Mouse (Mus musculus) CH12.LX (cell line): ENCODE data around the gene Slamf1. TPM values are rescaled to one million over a fixed set of nuclear protein-coding genes. Genes with fewer than 3 reads are reported as not detected.

Experiments used
- DNase-seq: peaks from one replicate; pipeline ENCODE4 v3.0.0-alpha.2; 2013; ENCODE audit errors: extremely low read depth
- H3K27ac ChIP-seq: 2 replicates; pipeline ENCODE4 v1.5.1; 2012; ENCODE audit warnings: low read depth, mild to moderate bottlenecking, control low read depth, moderate library complexity; ENCODE audit not compliant: insufficient read depth
- H3K27me3 ChIP-seq: replicated peaks from 2 replicates; pipeline ENCODE3; 2012; ENCODE audit warnings: inconsistent platforms
- H3K36me3 ChIP-seq, 2 experiments: replicated peaks in 1 of 2; 2 replicates each; pipeline versions ENCODE3 to v1.6.1; 2012; ENCODE audit warnings: inconsistent platforms in 1 of 2, low read length in 1 of 2, mild to moderate bottlenecking in 1 of 2, mixed read lengths in 1 of 2, moderate library complexity in 1 of 2; ENCODE audit not compliant: control insufficient read depth in 1 of 2, insufficient read depth in 1 of 2
- H3K4me1 ChIP-seq, 2 experiments: 2 replicates each; pipeline ENCODE4 v1.6.1; 2012; ENCODE audit warnings: inconsistent platforms in 1 of 2, moderate library complexity in 1 of 2; ENCODE audit not compliant: insufficient read depth in 2 of 2, control insufficient read depth in 1 of 2
- H3K4me2 ChIP-seq: 2 replicates; pipeline ENCODE4 v1.6.1; 2012; ENCODE audit warnings: low read depth, mild to moderate bottlenecking, control low read depth; ENCODE audit not compliant: poor library complexity, insufficient read depth, severe bottlenecking
- H3K4me3 ChIP-seq, 3 experiments: fragments of 150-350 bp in 1 of 3; sonication (generic) in 1 of 3; replicated peaks in 1 of 3; 2 replicates each; pipeline versions ENCODE3 to v1.5.1; 2011 to 2012; ENCODE audit warnings: low read depth in 2 of 3, low read length in 2 of 3, mild to moderate bottlenecking in 2 of 3, moderate library complexity in 2 of 3, control low read depth in 1 of 3, improper control_type of control experiment in 1 of 3, inconsistent platforms in 1 of 3, mixed read lengths in 1 of 3; ENCODE audit not compliant: poor library complexity in 1 of 3
- H3K79me2 ChIP-seq: replicated peaks from 2 replicates; pipeline ENCODE4 v1.6.1; 2012; ENCODE audit warnings: mild to moderate bottlenecking, moderate library complexity; ENCODE audit not compliant: control insufficient read depth, poor library complexity, insufficient read depth, severe bottlenecking; ENCODE audit errors: extremely low read depth
- H3K9ac ChIP-seq: 2 replicates; pipeline ENCODE4 v1.6.1; 2012; ENCODE audit warnings: low read depth, mild to moderate bottlenecking, control low read depth, moderate library complexity; ENCODE audit not compliant: insufficient read depth
- H3K9me3 ChIP-seq: replicated peaks from 2 replicates; pipeline ENCODE3; 2012; ENCODE audit warnings: low read length, inconsistent platforms, mixed read lengths
- BHLHE40 ChIP-seq: IDR thresholded peaks from 2 replicates; pipeline ENCODE4 v1.6.1; 2011; ENCODE audit warnings: mild to moderate bottlenecking, low read depth, low read length, improper control_type of control experiment
- CHD1 ChIP-seq: IDR thresholded peaks from 2 replicates; pipeline ENCODE4 v1.6.1; 2012; ENCODE audit warnings: low read depth, low read length, improper control_type of control experiment, inconsistent platforms
- E2F4 ChIP-seq: IDR thresholded peaks from 2 replicates; pipeline ENCODE4 v1.6.1; 2011; ENCODE audit warnings: low read depth, low read length, improper control_type of control experiment; ENCODE audit not compliant: insufficient replicate concordance
- EP300 ChIP-seq: IDR thresholded peaks from 2 replicates; pipeline ENCODE4 v1.6.1; 2011; ENCODE audit warnings: low read length, improper control_type of control experiment
- ETS1 ChIP-seq: conservative IDR thresholded peaks from 2 replicates; pipeline ENCODE4 v1.6.1; 2012; ENCODE audit warnings: low read depth, mild to moderate bottlenecking, inconsistent platforms, low read length, improper control_type of control experiment, moderate library complexity
- JUND ChIP-seq: conservative IDR thresholded peaks from 2 replicates; pipeline ENCODE4 v1.6.1; 2011; ENCODE audit warnings: low read depth, low read length, improper control_type of control experiment
- MAZ ChIP-seq: IDR thresholded peaks from 2 replicates; pipeline ENCODE4 v1.6.1; 2012; ENCODE audit warnings: low read depth, mild to moderate bottlenecking, inconsistent platforms, low read length, improper control_type of control experiment, moderate library complexity
- NELFE ChIP-seq: IDR thresholded peaks from 2 replicates; pipeline ENCODE4 v1.6.1; 2011; ENCODE audit warnings: low read depth, low read length, improper control_type of control experiment
- NRF1 ChIP-seq: IDR thresholded peaks from 2 replicates; pipeline ENCODE4 v1.6.1; 2014; ENCODE audit warnings: low read depth, mild to moderate bottlenecking, inconsistent platforms, low read length, improper control_type of control experiment, moderate library complexity
- PAX5 ChIP-seq: IDR thresholded peaks from 2 replicates; pipeline ENCODE4 v1.6.1; 2012; ENCODE audit warnings: low read length, inconsistent platforms, mixed read lengths
- SIN3A ChIP-seq: IDR thresholded peaks from 2 replicates; pipeline ENCODE4 v1.6.1; 2012; ENCODE audit warnings: low read length, improper control_type of control experiment, inconsistent platforms
- UBTF ChIP-seq: IDR thresholded peaks from 2 replicates; pipeline ENCODE4 v1.6.1; 2012; ENCODE audit warnings: low read depth, mild to moderate bottlenecking, inconsistent platforms, low read length, improper control_type of control experiment, moderate library complexity
- USF1 ChIP-seq: IDR thresholded peaks from 2 replicates; pipeline ENCODE4 v1.6.1; 2014; ENCODE audit warnings: low read depth, mild to moderate bottlenecking, inconsistent platforms, low read length, improper control_type of control experiment
- ZKSCAN1 ChIP-seq: IDR thresholded peaks from 2 replicates; pipeline ENCODE4 v1.6.1; 2012; ENCODE audit warnings: low read depth, inconsistent platforms, low read length, improper control_type of control experiment, borderline replicate concordance
- ZMIZ1 ChIP-seq: IDR thresholded peaks from 2 replicates; pipeline ENCODE4 v1.6.1; 2012; ENCODE audit warnings: low read depth, mild to moderate bottlenecking, inconsistent platforms, low read length, improper control_type of control experiment
- ZNF384 ChIP-seq: IDR thresholded peaks from 2 replicates; pipeline ENCODE4 v1.6.1; 2012; ENCODE audit warnings: low read depth, low read length, improper control_type of control experiment, inconsistent platforms
- dilution Hi-C: fragments of 300-500 bp; cut with MboI; formaldehyde crosslinking; loops from 2 replicates; pipeline ENCODE4 v1.14.3; 2020; ENCODE audit warnings: low sequenced_read_pairs; ENCODE audit not compliant: extremely low pct_unique_long_range_greater_than_20kb, extremely low pct_ligation_motif_present
- in situ Hi-C: fragments of 300-500 bp; cut with MboI; formaldehyde crosslinking; loops from 3 replicates; pipeline ENCODE4 v1.14.3; 2019; ENCODE audit warnings: low sequenced_read_pairs, low pct_ligation_motif_present, low pct_unique_long_range_greater_than_20kb, mixed read lengths
- polyA plus RNA-seq: library from polyadenylated mRNA; unstranded; fragments of >175 nt; gene quantifications from 2 replicates; pipeline ENCODE4 v1.2.1, GENCODE M21; 2012; ENCODE audit warnings: low read depth; ENCODE audit not compliant: insufficient read length
- total RNA-seq, 2 experiments: library from RNA; depleted of rRNA; stranded (reverse); fragments of 300-350 nt in 1 of 2; fragments of >200 nt in 1 of 2; gene quantifications; 2 replicates each; pipeline ENCODE4 v1.2.3; 2012 to 2014

The Slamf1 gene
- total and polyA plus RNA-seq, 3 experiments: 0.38 to 0.81 (median 0.80) TPM

DNA sequence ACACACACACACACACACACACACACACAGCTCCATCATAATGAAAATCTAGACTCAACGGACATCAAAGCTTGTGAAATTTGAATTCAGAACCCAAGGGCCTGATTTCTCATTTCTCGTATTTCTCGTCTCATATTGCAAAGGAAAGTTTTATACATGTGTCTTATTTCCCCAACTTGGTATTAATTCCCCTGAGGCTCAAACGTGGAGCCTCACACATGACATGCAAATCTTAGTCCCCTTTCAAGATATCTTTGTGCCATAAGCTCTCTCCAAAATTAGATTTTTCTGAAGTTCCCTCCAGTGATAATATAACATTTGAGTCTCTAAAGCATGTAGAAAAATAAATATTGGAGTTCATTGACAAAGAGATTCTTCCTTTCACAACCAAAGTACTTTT is 81.8 kb downstream of the Slamf1 start:
- no peak overlapping the region for H3K27ac ChIP-seq

DNA sequence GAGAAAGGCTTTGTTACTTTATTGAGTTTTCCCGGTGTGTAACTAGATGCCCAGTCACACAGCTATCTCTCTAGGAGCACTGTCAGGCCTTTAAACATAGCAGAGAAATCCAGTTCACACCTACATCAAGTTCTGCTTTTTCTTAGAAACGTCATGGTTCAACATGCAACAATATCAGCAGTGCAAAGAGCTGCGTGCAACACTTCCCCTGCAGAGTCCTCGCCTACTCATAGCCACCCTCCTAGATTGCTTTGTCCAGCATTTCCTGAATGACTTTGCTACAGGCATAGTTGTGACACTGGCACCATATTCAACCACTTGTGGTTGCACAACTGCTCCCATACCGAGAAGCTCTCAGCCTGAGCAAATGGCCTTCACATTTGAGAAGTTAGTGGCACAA is 82.5 kb downstream of the Slamf1 start:
- Histone ChIP-seq H3K4me3 (no peak overlapping the region), H3K4me2 (no peak overlapping the region), H3K79me2 (0 out of 2 replicates have a peak, but pooled peaks cover 3% of the 10 kb centered on the region), H3K4me1 (peaks cover 3 to 39% of the 10 kb centered on the region in 2 experiments; a peak in 2 of 4 replicates), H3K9me3 (no peaks in the 10 kb centered on the region), H3K9ac (no peak overlapping the region), H3K27ac (no peak overlapping the region), H3K27me3 (no peaks in the 10 kb centered on the region), H3K36me3 (peaks cover 7 to 61% of the 10 kb centered on the region in 2 experiments)
- dilution Hi-C loops (no loop called here), in situ Hi-C loops (no loop called here)
- TF ChIP-seq MAZ (no peak), SIN3A (no peak), JUND (no peak), CHD1 (no peak), NRF1 (no peak), ZMIZ1 (no peak), E2F4 (no peak), USF1 (no peak), NELFE (no peak), ZKSCAN1 (no peak)
- DNase-seq: no peak

More for the DNA sequence above, 81.8 kb downstream of the Slamf1 start:
- peaks cover 3% of the 10 kb centered on the region; the same call in 1 of the 2 replicates for H3K79me2 ChIP-seq
- H3K36me3 ChIP-seq: peaks cover 7 to 66% of the 10 kb centered on the region in 2 experiments
- H3K4me3 ChIP-seq: no peak overlapping the region
- H3K9ac ChIP-seq: no peak overlapping the region
- peaks cover 3 to 46% of the 10 kb centered on the region in 2 experiments; a peak in 2 of 4 replicates for H3K4me1 ChIP-seq
- no peak overlapping the region for H3K4me2 ChIP-seq
- DNase-seq: peak; percentile 39
- in situ Hi-C loops: no loop called here
- no peaks in the 10 kb centered on the region for H3K9me3 ChIP-seq
- dilution Hi-C loops: no loop called here
- TF ChIP-seq ETS1: no peak
- TF ChIP-seq EP300: 0 out of 2 replicates have a peak, but pooled peaks have one; percentile 14
- TF ChIP-seq ZNF384: no peak
- no peak for TF ChIP-seq UBTF
- TF ChIP-seq BHLHE40: peak; percentile 72
- TF ChIP-seq PAX5: no peak
- H3K27me3 ChIP-seq: no peaks in the 10 kb centered on the region

Other genes starting within 250 kb of the Slamf1 start
- not detected in 2 replicates for gene Itln1, start 231.8 kb upstream of the Slamf1 start, total RNA-seq (2012; rRNA removed)
- not detected in 2 replicates for gene Itln1, start 231.8 kb upstream of the Slamf1 start, total RNA-seq (2014; rRNA removed)
- gene Itln1, start 231.8 kb upstream of the Slamf1 start, polyA plus RNA-seq: not detected in 2 replicates
- 0.21 and 0.34 TPM in 2 replicates for gene Cd244a, start 207.9 kb upstream of the Slamf1 start, total RNA-seq (2012; rRNA removed)
- gene Cd244a, start 207.9 kb upstream of the Slamf1 start, total RNA-seq (2014; rRNA removed): 0.45 and 0.64 TPM in 2 replicates
- 0.41 and 0.74 TPM in 2 replicates for gene Cd244a, start 207.9 kb upstream of the Slamf1 start, polyA plus RNA-seq
- gene Ly9, start 159.7 kb upstream of the Slamf1 start, total RNA-seq (2012; rRNA removed): 43.6 and 46.7 TPM in 2 replicates
- gene Ly9, start 159.7 kb upstream of the Slamf1 start, total RNA-seq (2014; rRNA removed): 53.6 and 57.8 TPM in 2 replicates
- gene Ly9, start 159.7 kb upstream of the Slamf1 start, polyA plus RNA-seq: 68.6 and 74.4 TPM in 2 replicates
- 6.8 and 10.5 TPM in 2 replicates for gene Slamf7, start 114.1 kb upstream of the Slamf1 start, total RNA-seq (2012; rRNA removed)
- 15.4 and 15.8 TPM in 2 replicates for gene Slamf7, start 114.1 kb upstream of the Slamf1 start, total RNA-seq (2014; rRNA removed)
- 9.5 and 10.6 TPM in 2 replicates for gene Slamf7, start 114.1 kb upstream of the Slamf1 start, polyA plus RNA-seq
- 65.0 and 96.4 TPM in 2 replicates for gene Cd48, start 85.1 kb upstream of the Slamf1 start, total RNA-seq (2012; rRNA removed)
- 218 and 231 TPM in 2 replicates for gene Cd48, start 85.1 kb upstream of the Slamf1 start, total RNA-seq (2014; rRNA removed)
- 80.3 and 87.6 TPM in 2 replicates for gene Cd48, start 85.1 kb upstream of the Slamf1 start, polyA plus RNA-seq
- gene Cd84, start 72.6 kb downstream of the Slamf1 start, total RNA-seq (2012; rRNA removed): 12.4 and 12.7 TPM in 2 replicates
- gene Cd84, start 72.6 kb downstream of the Slamf1 start, total RNA-seq (2014; rRNA removed): 24.3 and 31.8 TPM in 2 replicates
- 17.4 and 18.1 TPM in 2 replicates for gene Cd84, start 72.6 kb downstream of the Slamf1 start, polyA plus RNA-seq
- gene Gm10521, start 128.5 kb downstream of the Slamf1 start, total RNA-seq (2012; rRNA removed): 0.17 and 0.21 TPM in 2 replicates
- gene Gm10521, start 128.5 kb downstream of the Slamf1 start, total RNA-seq (2014; rRNA removed): 0.13 and 0.16 TPM in 2 replicates
- 1.6 and 1.7 TPM in 2 replicates for gene Gm10521, start 128.5 kb downstream of the Slamf1 start, polyA plus RNA-seq
- 50.9 and 75.8 TPM in 2 replicates for gene Slamf6, start 150.4 kb downstream of the Slamf1 start, total RNA-seq (2012; rRNA removed)
- gene Slamf6, start 150.4 kb downstream of the Slamf1 start, total RNA-seq (2014; rRNA removed): 172 and 180 TPM in 2 replicates
- 124 and 127 TPM in 2 replicates for gene Slamf6, start 150.4 kb downstream of the Slamf1 start, polyA plus RNA-seq